Mouse (Mus musculus) liver, postnatal 0 days (tissue): ENCODE measurements around the gene Fezf1. TPM values are rescaled to one million over a fixed set of nuclear protein-coding genes. Genes with fewer than 3 reads are reported as not detected.

Experiments used
- ATAC-seq: fragments of 200-750 bp; cut with Nextera tagmentation; 2 replicates; pipeline ENCODE4 v1.8.0; 2017; ENCODE audit warnings: mild to moderate bottlenecking, moderate library complexity
- DNase-seq: peaks from one replicate; pipeline ENCODE4 v3.0.0-alpha.2; 2016
- H3K27ac ChIP-seq: fragments of 300-500 bp; sonication (generic); 2 replicates; pipeline ENCODE4 v1.5.1; 2014; ENCODE audit warnings: antibody characterized with exemption, moderate library complexity, mild to moderate bottlenecking, low read depth
- H3K27me3 ChIP-seq: fragments of 300-500 bp; sonication (generic); 2 replicates; pipeline ENCODE4 v1.6.1; 2014; ENCODE audit warnings: low read length, control low read depth, mixed read lengths; ENCODE audit not compliant: insufficient read depth
- H3K36me3 ChIP-seq: fragments of 300-500 bp; sonication (generic); replicated peaks from 2 replicates; pipeline ENCODE4 v1.6.1; 2014; ENCODE audit warnings: mild to moderate bottlenecking, control low read depth, low read length, moderate library complexity, mixed read lengths; ENCODE audit not compliant: insufficient read depth
- H3K4me1 ChIP-seq: fragments of 300-500 bp; sonication (generic); 2 replicates; pipeline ENCODE4 v1.6.1; 2014; ENCODE audit warnings: antibody characterized with exemption, mild to moderate bottlenecking, control low read depth; ENCODE audit not compliant: insufficient read depth
- H3K4me2 ChIP-seq: fragments of 300-500 bp; sonication (generic); 2 replicates; pipeline ENCODE4 v1.6.1; 2014; ENCODE audit warnings: low read depth, mild to moderate bottlenecking, low read length, moderate library complexity, mixed read lengths
- H3K4me3 ChIP-seq: fragments of 300-500 bp; sonication (generic); 2 replicates; pipeline ENCODE4 v1.5.1; 2014; ENCODE audit warnings: low read depth, low read length
- H3K9ac ChIP-seq: fragments of 300-500 bp; sonication (generic); replicated peaks from 2 replicates; pipeline ENCODE4 v1.6.1; 2014; ENCODE audit warnings: mild to moderate bottlenecking, moderate library complexity
- H3K9me3 ChIP-seq: fragments of 300-500 bp; sonication (generic); 2 replicates; pipeline ENCODE4 v1.6.1; 2016; ENCODE audit warnings: mild to moderate bottlenecking, control low read depth, low read length, mixed read lengths
- CTCF ChIP-seq: sonication (generic); IDR thresholded peaks from 2 replicates; pipeline ENCODE4 v1.5.1; 2016; ENCODE audit warnings: antibody characterized with exemption, low read depth
- EP300 ChIP-seq: IDR thresholded peaks from 2 replicates; pipeline ENCODE4 v1.6.1; 2016; ENCODE audit warnings: antibody characterized with exemption, low read depth, mild to moderate bottlenecking
- WGBS: fragments of 180-500 bp; shearing (Covaris S2); extraction: QIAGEN DNeasy Blood & Tissue Kit; methylation state at CpG from one replicate; pipeline ENCODE4 v1.1.7; 2014; ENCODE audit not compliant: insufficient replicate concordance; 5-methylcytosine and 5-hydroxymethylcytosine counted together
- polyA plus RNA-seq: library from polyadenylated mRNA; unstranded; fragments of >200 nt; fragmentation: Nextera tagmentation; extraction: Ambion mirVana; gene quantifications from 2 replicates; pipeline ENCODE4 v1.2.1, GENCODE M21; 2015

Fezf1 gene
- polyA plus RNA-seq, 1 experiment from 2014 or later, result not detected

GRCm38 (mm10) chr6:23272979-23273378, 24.8 kb upstream of the Fezf1 start:
- H3K4me1 ChIP-seq, result no peaks in the 10 kb centered on the region

GRCm38 (mm10) chr6:23272542-23272941, 24.4 kb upstream of the Fezf1 start:
- H3K9ac ChIP-seq, result no peak overlapping the region
- no peak overlapping the region for H3K27ac ChIP-seq
- WGBS, result 18% methylated on average over 7 of the region's 7 CpGs
- no peak for ATAC-seq
- no peak overlapping the region for H3K4me2 ChIP-seq
- no peaks in the 10 kb centered on the region for H3K4me1 ChIP-seq
- H3K27me3 ChIP-seq, result 0 out of 2 replicates have a peak, but pooled peaks cover 10% of the 10 kb centered on the region
- no peak for DNase-seq
- H3K36me3 ChIP-seq, result no peaks in the 10 kb centered on the region
- no peaks in the 10 kb centered on the region for H3K9me3 ChIP-seq
- TF ChIP-seq CTCF (no peak), EP300 (no peak)
- H3K4me3 ChIP-seq, result no peak overlapping the region

More at GRCm38 (mm10) chr6:23272979-23273378, 24.8 kb upstream of the Fezf1 start:
- Histone ChIP-seq H3K4me3 (no peak overlapping the region), H3K36me3 (no peaks in the 10 kb centered on the region), H3K4me2 (no peak overlapping the region), H3K9me3 (no peaks in the 10 kb centered on the region), H3K9ac (no peak overlapping the region), H3K27ac (no peak overlapping the region), H3K27me3 (0 out of 2 replicates have a peak, but pooled peaks cover 10% of the 10 kb centered on the region)
- no peak for TF ChIP-seq EP300
- no peak for TF ChIP-seq CTCF
- no peak for ATAC-seq
- DNase-seq, result no peak
- whole genome bisulfite sequencing, result 11% methylated on average over 11 of the region's 11 CpGs

GRCm38 (mm10) chr6:23260738-23261050, 12.5 kb upstream of the Fezf1 start:
- no peak for DNase-seq
- Histone ChIP-seq H3K27ac (no peak overlapping the region), H3K27me3 (peaks cover 53% of the 10 kb centered on the region), H3K36me3 (no peaks in the 10 kb centered on the region), H3K9me3 (no peaks in the 10 kb centered on the region), H3K4me2 (no peak overlapping the region), H3K4me3 (no peak overlapping the region), H3K9ac (no peak overlapping the region), H3K4me1 (no peaks in the 10 kb centered on the region)
- ATAC-seq, result no peak
- no peak for TF ChIP-seq EP300
- TF ChIP-seq CTCF, result no peak
- 3% methylated on average over 9 of the region's 9 CpGs for WGBS

GRCm38 (mm10) chr6:23260016-23260737, 12.0 kb upstream of the Fezf1 start:
- Histone ChIP-seq H3K9ac (no peak overlapping the region), H3K4me1 (no peaks in the 10 kb centered on the region), H3K36me3 (no peaks in the 10 kb centered on the region), H3K4me2 (no peak overlapping the region), H3K27me3 (peaks cover 58% of the 10 kb centered on the region), H3K4me3 (no peak overlapping the region), H3K27ac (no peak overlapping the region), H3K9me3 (no peaks in the 10 kb centered on the region)
- TF ChIP-seq CTCF (no peak), EP300 (no peak)
- 3% methylated on average over 33 of the region's 36 CpGs for WGBS
- no peak for ATAC-seq
- no peak for DNase-seq

- Histone ChIP-seq H3K9ac (no peak overlapping the region), H3K27me3 (peaks cover 75% of the 10 kb centered on the region), H3K4me2 (no peak overlapping the region), H3K4me1 (no peaks in the 10 kb centered on the region), H3K36me3 (no peaks in the 10 kb centered on the region), H3K4me3 (no peak overlapping the region), H3K27ac (no peak overlapping the region), H3K9me3 (no peaks in the 10 kb centered on the region)
- TF ChIP-seq CTCF (no peak), EP300 (no peak)
- WGBS, result 27% methylated on average over 3 of the region's 3 CpGs
- ATAC-seq, result no peak
- DNase-seq, result no peak
These were observed 9.8 kb upstream of the Fezf1 start for GRCm38 (mm10) chr6:23257981-23258380.

GRCm38 (mm10) chr6:23255161-23255560, 7.0 kb upstream of the Fezf1 start:
- H3K4me1 ChIP-seq, result no peaks in the 10 kb centered on the region
- H3K27ac ChIP-seq, result no peak overlapping the region
- H3K27me3 ChIP-seq, result peaks cover 80% of the 10 kb centered on the region
- H3K9ac ChIP-seq, result no peak overlapping the region
- ATAC-seq (no peak), DNase-seq (no peak)
- H3K4me3 ChIP-seq, result no peak overlapping the region
- H3K4me2 ChIP-seq, result no peak overlapping the region
- WGBS, result 5% methylated on average over 8 of the region's 8 CpGs
- no peaks in the 10 kb centered on the region for H3K36me3 ChIP-seq
- TF ChIP-seq EP300, result no peak
- TF ChIP-seq CTCF, result no peak
- no peaks in the 10 kb centered on the region for H3K9me3 ChIP-seq

- TF ChIP-seq CTCF, result no peak
- no peak for TF ChIP-seq EP300
- 3% methylated on average over 11 of the region's 11 CpGs for WGBS
- no peak overlapping the region for H3K27ac ChIP-seq
- DNase-seq, result no peak
- H3K4me1 ChIP-seq, result no peaks in the 10 kb centered on the region
- no peaks in the 10 kb centered on the region for H3K36me3 ChIP-seq
- ATAC-seq, result no peak
- no peak overlapping the region for H3K9ac ChIP-seq
- no peaks in the 10 kb centered on the region for H3K9me3 ChIP-seq
- peaks cover 80% of the 10 kb centered on the region for H3K27me3 ChIP-seq
- H3K4me3 ChIP-seq, result no peak overlapping the region
- H3K4me2 ChIP-seq, result no peak overlapping the region
These were observed 6.5 kb upstream of the Fezf1 start for GRCm38 (mm10) chr6:23254644-23255043.
